Mouse (Mus musculus): Measurements from ENCODE around the gene Gm26602.

GRCm38 (mm10) chr10:79919251-79919849, 8.7 kb downstream of the Gm26602 start:
- TF ChIP-seq CTCF (IDR thresholded peaks at IDR 0.05; ENCODE audit: borderline replicate concordance, control insufficient read depth, extremely low read depth, insufficient read depth, low read length, poor library complexity): no peak
- no peak for TF ChIP-seq POLR2A (IDR thresholded peaks at IDR 0.05; ENCODE audit: control insufficient read depth, extremely low read depth, insufficient read depth, low read length, poor library complexity)
